Mouse (Mus musculus) right cerebral cortex, postnatal 25 days (tissue): Measurements from ENCODE around the gene Bcorl1.

Experiments used
- DNase-seq: peaks from one replicate; pipeline ENCODE4 v3.0.0; 2022

Bcorl1 gene

DNA sequence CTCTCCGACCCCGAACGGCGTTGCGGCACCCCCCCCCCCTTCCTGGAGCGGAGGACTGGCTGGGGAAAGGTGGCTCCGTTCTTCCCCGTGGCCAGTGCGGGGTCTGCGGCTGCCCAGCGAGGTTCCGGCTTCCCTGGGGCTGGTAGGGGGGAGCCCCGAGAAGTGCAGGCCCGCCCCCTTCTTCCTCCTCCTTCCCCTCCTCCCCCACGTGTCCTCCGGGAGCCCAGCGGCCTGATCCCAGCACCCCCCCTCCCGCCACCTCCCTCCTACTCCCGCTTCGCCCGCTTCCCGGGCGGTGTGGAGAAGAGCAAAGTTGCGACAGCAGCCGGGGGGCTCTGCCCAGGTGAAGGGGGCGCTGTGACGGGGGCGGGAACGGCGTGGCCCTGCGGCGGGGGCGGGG is at the start of gene Bcorl1:
TSS of gene Bcorl1 (plus strand) at position 218 of the 400 bp plus-strand sequence.
- no peak for DNase-seq

DNA sequence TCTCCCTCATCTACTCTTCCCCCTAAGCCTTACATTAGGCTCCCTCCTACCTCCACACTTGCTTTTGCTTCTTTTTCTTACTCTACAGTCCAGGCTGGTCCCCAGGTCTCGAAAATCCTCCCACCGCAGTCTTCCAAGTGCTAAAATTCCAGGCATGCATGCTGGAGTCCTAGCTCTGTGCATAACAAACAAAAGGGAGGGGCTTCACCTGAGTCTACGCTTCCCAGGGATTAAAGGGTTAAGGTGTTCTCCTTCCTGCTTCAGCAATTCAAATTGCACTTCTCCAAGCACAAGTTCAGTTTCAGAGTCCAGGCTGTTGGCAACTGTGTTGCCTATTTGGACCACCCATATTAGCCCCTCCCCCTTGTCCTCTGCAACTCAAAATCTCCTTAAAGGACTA is 49.7 kb upstream of the Bcorl1 start:
- no peak for DNase-seq

DNA sequence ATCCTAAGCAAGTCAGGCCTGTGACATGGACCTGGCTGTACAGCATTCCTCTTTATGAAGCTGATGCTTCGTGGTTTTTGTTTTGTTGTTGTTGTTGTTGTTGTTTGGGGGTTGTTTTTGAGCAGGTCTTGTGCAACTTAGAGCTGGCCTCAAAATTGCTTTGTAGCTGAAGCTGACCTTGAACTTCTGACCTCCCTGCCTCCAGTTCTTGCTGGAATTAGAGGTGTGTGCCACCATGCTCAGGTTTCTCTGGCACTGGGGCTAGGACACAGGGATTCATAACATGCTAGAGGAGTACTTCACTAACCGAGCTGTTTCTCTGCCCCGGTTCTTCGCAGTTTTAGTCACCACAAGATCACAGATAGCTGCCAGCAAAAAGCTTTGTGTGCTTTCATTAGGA is 35.8 kb upstream of the Bcorl1 start:
- no peak for DNase-seq

DNA sequence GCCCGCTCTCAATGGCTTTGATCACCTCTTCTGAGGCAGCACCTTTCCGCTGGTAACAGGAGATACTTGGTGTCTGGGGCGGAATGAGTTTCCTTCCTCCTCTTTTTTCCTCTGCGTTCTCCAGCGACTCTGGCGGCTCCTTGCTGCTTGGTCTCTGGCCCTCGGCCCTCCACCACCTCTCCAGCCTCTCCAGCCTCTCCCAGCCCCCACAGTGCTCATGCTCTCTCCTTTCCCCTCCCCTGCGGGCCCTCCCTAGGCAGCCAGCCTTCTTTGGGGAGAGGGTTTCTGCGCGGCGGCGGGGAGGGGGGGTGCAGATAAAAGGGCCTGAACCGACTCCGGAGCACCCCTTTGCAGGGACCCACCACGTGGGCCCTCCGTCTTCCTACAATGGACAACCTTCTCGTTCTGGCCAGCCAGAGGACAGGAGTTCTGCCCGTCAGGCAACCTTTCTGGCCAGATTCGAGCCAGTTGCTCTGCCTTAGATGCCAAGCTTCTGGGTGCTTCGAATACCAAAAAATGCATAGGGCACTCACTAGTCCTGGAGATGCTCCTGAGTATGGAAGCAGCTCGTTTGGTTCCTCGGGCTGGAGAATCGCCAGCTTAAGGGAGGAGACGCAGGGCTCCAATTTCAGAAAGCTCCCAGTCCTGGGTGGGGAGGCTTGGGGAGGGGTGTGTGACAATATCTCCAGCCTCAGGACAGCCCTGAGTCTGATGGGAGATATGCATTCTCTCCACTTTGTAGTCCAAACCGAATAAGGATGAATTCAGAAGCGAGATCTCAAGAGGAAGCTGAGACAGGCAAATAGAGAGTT is 30.2 kb upstream of the Bcorl1 start:
- DNase-seq, result no peak

DNA sequence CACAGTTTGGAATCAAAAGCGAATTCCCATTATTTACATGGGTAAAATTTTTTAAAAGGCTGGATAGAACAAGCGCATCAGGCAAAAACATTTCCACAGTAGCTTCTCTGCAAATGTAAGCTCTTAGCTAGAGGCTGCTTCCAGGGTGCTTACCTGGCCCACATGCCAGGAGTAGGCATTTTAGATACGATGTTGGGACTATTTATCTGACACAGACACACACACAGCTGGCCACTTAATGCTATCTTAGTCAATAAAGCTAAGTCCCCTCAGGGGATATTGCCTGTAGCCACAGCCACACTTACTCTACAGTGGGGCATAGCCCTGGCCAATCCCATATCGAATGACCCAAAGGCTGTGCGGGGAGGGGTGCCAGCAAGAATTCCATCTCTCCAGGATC is 29.4 kb upstream of the Bcorl1 start:
- no peak for DNase-seq

DNA sequence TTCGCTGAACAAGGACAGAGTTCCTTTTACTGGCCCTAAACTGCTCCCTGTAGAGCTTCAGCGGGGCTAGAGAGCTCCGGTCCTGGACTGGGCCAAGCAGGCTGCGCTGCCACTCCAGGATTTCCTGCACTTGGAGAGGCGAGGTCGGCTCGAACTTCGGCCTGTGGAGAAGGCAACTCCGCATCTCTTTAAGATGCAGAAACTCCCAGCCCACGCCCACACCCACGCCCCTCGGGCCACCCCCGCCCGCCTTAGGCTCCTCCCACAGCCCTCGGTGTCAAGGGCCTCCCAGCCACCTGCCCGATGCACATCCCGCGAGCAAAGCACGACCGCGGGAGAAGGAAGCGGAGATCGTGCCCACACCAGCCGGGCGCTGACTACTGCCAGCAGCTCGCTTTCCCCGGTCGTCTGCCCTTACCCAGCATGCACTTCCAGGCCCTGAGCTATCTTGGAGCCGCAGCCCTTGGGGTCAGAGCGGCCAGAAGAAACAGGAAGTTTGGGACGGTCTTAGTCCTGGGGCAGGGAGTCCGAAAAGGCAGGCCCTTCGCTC is 26.6 kb upstream of the Bcorl1 start:
- DNase-seq, result peak; percentile 32

DNA sequence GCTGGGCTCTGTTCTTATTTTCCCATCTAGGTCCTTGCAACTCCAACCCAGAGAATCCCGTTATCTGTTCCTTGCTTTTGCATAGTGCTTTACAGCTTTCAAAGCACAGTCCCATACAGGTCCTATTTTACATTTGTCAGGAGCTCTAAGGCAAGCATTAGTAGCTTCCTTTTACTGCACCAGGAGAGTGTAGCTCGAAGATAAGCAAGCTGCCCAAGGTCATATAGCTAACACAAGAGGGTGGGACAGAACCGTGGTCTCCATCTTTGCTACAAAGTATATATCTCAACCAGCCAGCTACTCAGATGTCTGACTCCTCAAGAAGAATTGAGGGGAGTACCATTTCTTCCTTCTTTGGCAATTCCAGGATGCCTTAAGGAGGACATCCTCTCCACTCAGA is 23.7 kb upstream of the Bcorl1 start:
- no peak for DNase-seq

DNA sequence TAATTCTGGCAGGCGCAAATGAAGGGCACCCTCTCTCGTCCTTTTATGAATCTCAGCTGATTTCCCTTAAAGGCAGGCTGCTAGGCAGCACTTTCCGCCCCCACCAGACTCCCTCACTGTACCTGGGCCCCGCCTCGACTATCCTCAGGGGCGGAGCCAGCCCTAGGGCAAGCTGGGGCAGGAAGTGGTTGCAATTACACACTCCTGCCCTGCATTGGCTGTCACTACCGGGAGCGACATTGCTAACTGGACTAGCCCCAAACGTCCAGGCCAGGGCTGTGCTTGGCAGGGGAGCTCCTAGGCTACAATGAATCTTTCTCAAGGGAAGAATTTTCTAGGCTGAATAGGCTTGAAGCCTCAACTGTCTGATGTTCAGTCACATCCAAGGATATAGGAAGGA is 23.0 kb upstream of the Bcorl1 start:
- no peak for DNase-seq

DNA sequence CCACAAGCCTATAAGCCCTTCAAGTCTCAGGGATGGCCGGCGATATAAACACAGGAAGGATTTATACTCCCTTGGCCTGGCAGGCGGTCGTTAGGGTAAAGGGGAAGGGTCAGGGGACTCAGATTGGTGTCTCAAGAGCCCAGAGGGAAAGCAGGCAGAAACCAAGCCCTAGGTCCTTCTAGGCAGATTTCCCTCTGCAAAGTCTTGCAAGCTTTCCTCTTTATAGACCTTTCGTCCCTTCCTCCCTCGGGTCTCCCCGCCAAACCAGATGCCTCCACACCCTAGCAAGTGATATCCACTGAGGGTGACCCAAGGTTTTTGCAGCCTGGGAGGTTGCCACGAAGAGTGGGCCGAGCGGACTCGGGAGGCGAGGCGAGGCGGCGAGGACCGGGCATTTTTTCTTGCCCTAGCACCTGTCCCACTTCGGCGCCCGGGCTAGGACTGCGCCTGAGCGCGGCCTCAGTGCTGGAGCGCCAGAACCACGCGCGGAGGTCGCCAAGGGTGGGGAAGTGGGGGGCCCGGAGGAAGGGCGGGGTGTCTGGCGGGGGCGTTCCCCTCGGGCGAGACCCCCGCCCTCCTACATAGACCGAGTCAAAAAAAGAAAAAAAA is 613 bp upstream of the Bcorl1 start:
- DNase-seq, result no peak

DNA sequence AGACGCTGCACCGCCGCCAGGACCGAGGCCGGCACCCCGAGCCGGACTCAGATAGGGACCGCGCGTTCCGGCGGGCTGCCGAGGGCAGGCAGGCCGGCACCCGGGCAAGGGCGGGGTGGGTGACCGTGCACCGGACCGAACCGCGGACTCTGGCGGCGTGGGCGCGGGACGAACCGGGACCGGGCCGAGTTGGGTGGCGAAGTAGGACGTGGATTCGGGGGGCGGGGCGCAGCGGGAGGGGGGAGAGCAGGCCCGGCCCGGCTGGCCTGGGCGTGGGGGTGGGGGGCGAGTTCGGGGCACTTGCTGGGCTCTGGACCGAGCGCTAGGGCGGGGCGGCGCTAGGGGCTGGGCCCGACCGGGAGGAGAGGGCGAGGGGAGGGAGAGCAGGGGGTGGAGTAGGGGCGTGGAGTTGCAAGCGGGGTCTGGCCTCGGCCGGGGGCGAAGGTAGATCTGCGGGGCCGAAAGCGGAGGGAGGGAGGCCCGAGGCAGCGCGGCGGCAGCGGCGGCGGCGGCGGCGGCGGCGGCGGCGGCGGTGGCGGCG is 533 bp downstream of the Bcorl1 start:
- DNase-seq, result peak; percentile 8

DNA sequence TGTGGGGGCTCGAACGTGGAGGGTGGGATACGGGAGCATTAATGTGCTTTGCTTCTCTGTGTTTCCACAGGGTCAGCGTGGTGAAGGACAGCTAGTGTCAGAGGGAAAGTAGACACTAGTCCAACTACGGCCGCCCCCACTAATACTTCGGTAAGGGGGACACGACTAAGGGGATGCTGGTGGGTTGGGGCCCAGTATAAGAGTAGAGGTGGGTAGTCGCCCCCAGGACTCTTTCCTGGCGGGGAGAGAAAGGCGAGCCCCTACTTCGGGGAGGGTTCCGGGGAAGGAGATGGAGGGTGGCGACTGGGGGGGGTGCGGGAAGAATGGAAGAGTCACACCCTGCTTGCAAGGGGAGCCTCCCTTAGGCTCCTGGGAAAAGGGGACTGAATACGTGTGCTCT is 1.6 kb downstream of the Bcorl1 start:
- no peak for DNase-seq

DNA sequence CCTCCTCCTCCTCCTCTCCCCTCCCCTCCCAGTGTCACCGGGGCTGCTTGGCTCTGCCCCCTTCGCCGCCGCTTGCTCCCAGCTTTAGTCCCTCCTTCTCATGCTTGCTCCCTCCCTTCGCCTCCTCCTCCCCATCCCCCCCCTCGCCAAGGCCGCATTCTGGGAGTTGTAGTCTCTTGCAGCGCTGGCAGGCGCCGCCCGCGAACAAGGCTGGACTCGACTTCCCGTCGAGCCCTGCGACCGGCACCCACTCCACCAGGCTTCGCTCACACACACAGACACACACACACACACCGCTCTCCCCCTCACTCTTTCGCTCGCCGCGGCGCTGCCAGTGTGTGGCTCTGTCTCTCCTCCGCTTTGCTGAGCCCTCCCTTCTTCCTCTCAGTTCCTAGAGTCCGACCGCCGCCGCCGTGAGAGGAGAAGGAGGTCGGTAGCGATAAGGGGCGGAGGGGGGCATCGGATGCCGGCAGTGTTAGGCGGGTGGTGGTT is 2.3 kb downstream of the Bcorl1 start:
- DNase-seq, result peak; percentile 89

DNA sequence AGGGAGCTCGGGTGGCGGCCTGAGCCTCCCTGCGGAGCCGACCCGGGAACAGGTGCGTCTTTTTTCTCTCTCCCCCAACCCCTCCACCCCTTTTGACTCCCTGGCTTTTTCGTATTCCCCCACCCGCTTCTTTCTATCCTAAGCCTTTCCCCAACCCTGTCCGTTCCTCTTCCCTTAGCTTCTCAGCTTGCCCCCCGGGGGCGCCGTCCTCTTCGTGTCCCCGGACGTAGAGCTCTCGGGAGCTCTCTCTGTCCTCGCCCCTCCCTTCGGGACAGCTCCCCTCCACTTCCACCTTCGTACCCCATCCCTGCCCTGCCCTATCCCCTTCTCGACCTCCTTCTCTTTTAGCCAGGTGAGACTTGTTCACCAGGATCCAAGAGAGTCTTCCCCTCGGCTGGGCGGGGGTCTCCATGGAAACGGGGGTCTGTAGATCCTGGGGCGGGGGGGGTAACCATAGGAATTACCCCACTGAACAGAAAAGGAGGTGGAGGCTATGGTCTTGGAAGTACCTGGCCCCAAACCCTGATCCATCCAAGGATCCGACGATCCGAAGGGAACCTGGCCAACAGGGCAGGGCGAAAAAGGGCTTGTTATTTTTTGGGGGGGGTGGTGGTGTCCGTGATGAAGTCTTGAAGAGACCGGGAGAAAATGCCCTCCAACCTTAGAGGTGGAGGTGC is 2.9 kb downstream of the Bcorl1 start:
- no peak for DNase-seq

DNA sequence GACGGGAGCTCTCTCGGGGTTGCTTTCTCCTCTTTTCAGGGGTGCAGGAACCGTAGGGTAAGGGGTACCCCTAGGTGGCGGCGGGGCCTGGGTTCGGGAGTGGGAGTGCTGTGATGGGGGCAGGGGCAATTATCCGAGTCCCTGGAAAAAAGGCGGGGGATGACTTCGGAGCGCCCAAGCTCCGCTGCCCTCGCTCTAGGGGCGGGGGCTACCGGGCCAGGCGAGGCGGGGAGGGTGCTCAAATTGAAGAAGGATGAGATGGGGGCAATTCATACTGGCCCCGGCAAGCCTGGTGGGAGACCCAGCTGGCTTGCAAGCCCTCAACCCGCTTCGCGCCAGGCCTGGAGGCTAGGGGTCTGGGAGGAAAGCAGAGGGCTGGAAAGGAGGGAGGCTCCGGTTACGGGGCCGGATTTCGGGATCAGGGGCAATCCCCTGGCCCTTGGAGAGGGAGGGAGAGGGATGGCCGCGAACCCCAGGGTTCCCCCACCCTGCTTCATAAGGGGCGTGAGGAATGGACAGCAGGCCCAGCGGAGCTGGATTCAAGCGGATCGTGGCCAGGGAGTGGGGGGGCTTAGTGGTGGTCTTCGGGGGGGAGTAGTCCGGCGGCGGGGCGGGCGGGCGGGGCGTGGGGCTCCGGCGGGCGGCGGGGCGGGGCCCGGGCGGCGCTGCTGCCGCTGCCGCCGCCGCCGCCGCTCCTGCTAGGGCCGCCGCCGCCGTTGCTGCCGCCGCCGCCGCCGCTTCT is 3.7 kb downstream of the Bcorl1 start:
- peak; percentile 21 for DNase-seq

DNA sequence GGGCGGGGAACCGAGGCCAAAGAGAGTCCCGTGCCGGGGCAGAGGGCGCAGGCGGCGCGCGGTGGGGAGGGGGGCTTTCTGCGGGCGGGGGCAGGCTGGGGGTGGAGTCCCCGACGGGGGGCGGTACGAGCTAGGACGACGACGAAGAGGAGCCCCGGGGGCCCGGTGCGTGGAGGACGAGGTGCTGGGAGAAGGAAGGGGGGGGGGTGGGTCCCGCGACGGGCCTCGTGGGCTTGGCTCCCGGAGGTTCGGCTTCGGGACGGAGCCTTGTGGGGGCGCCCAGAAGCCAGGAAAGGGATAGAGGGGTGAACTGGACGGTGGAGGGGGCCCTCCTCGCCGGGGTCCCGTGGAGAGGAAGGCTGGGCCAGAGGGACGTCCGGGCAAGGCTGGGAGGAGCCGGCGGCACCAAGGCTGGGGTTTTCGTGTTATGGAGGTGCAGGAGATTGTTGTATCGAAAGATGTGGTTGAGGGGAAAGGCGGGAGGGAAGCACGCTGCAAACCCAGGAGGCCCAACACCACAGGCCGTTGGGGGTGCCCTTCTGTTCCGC is 4.3 kb downstream of the Bcorl1 start:
- peak; percentile 15 for DNase-seq

DNA sequence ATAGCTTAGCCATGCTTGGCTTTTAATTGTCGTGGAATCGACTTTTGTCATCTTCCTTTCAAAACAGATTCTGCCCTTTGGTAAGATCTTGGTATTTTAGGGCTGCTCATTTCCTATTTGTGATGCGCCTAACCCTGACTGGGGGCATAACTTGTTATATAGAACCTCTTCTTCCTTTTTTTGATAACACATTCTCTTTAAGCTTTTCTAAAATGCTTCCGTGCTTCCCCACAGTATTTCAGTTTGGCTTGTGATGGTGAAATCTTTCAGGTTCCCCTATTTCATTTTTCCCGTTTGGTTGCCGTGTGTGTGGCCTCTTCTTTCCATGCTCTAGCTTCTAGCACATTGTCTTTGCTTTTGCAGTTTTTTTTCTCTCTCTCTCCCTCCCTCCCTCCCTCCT is 14.2 kb downstream of the Bcorl1 start:
- DNase-seq, result no peak

DNA sequence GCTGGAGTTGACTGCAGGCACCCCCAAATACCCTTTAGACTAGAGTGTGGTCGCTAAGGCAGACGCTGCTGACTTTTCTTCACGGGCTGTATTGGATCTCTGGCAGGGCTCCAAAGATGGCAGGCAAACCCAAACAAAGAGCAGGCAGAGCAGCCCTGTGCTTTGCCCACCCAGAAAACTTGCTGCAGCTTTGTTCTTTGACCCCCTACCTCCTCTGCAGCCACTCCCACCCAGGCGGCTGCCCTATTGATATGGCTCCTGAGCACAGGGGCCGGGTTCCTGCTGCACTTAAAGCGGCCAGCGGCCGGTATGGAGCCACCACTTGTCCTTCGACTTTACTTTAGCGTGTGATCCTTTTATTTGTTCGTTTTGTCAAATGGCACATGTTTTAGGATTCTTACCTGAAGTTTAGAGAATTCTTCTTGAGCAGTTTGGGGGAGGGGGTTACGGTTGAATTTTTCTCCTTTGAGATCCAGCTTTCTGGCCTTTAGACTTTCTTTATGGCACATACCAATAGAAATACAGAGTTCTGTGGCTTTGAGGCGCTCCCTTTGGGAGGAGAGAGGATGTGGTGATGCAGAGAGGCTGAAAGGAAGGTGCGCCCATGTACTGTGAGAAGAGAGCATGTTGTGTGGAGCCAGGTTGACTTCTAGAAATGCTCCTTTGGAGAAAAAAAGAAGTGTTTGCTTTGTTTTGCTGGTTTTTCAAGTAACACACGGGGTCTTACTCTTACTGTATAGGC is 24.8 kb downstream of the Bcorl1 start:
- DNase-seq, result no peak

DNA sequence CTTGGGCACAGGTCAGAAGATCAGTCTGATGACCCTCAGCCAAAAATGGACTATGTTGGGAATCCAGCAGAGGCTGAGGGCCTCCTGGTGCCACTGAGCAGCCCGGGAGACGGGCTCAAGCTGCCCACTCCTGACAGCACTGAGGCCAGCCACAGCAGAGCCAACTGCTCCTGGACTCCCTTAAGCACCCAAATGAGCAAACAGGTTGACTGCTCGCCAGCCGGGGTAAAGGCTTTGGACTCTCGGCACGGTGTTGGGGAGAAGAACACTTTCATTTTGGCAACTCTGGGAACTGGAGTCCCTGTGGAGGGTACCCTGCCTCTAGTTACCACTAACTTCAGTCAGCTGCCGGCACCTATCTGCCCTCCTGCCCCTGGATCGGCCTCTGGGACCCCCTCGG is 26.7 kb downstream of the Bcorl1 start:
- no peak for DNase-seq

DNA sequence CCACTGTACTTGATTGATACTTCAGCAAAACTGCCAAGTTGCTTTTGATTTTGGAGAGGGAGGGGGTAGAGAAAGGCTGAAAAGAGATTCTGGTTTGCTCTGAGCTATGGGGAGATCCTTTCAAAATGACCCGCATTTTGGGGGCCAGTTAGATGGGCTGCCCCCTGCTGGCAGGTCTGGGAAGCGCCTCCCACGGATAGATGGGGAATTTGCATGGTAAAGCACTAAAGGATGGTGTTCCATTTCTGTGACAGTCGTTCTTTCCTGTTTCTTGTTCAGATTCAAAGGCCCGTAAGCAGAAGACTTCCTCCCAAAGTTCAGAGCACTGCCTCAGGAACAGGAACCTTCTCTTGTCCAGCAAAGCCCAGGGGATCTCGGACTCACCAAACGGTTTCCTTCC is 42.5 kb downstream of the Bcorl1 start:
- DNase-seq, result no peak

DNA sequence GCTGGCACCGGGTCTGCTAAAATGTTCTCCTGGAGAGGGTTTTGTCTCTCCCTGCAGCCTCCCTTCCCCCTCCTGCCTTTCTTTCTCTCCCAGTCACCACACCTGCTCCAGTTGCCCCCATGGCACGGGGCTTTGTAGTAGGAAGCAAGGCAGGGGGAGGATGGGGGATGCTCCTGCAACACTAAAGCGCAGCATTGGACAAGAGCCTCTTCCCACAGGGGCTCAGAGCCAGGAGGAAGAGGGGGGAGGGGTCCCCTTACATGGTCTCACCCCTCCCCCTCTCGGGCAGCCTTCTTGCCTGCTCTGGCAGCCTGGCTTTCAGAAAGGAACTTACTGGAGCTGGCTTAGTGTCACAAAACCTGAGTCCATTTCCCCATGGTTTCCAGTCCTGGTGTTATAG is 44.8 kb downstream of the Bcorl1 start:
- DNase-seq, result no peak

DNA sequence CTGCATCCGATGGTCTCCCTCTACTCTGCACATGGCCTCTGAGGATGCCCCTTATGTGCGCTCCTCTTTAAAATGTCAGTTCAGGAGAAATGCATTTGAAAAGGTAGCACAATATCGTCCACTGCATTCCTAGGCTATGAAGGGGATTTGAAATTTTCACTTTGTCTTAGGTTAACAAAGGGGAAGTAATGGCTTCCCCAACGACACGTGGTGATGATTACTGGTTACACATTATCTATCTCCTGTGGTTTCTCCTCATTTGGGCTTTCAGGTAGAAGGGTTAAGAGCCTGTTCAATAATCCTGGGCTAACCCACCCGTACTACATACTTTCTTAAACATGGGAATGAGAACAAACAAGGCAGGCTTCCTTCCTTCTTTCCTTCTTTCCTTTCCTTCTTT is 48.2 kb downstream of the Bcorl1 start:
- DNase-seq, result no peak

DNA sequence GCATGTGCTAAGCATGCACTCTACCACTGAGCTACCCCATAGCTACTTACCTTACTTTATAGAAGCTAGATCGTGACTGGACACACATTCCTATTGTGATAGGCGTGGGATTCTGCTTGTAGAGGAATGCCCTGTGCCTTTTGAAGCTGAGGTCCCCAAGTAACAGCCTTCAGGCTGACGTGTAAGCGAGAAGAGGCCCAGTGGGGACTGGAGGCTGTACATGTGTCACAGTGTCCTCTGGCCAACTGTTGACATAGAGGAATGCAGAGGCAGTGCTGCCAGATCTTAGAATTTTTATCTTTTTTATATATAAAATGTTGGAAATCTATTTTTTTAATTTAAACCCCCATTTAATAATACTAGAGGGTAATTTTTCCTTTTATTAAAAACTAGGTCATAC is 58.8 kb downstream of the Bcorl1 start:
- no peak for DNase-seq
